Mouse (Mus musculus) 416B (cell line): ENCODE data around the gene Slc35c1.

Experiments
- DNase-seq: peaks from one replicate; pipeline ENCODE4 v3.0.0; 2011; ENCODE audit warnings: low read depth

Gene Slc35c1

DNA sequence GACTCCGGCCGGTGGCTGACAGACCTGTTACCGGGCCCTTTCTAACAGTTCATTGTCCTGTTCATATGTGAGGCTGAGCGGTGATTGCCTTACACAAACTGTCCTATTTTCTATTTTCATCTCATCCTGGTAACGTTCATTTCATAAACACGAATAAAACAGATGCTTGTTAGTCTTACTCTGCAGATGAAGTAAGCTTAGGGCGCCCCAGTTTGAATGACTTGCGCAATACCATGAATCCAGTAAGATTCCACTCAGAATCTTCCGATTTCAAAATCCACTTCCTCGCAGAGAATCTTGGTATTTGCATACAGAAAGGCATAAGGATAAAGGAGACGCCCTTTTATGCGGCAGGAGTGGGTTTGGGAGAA, 26.0 kb downstream of the Slc35c1 start:
- DNase-seq: no peak

DNA sequence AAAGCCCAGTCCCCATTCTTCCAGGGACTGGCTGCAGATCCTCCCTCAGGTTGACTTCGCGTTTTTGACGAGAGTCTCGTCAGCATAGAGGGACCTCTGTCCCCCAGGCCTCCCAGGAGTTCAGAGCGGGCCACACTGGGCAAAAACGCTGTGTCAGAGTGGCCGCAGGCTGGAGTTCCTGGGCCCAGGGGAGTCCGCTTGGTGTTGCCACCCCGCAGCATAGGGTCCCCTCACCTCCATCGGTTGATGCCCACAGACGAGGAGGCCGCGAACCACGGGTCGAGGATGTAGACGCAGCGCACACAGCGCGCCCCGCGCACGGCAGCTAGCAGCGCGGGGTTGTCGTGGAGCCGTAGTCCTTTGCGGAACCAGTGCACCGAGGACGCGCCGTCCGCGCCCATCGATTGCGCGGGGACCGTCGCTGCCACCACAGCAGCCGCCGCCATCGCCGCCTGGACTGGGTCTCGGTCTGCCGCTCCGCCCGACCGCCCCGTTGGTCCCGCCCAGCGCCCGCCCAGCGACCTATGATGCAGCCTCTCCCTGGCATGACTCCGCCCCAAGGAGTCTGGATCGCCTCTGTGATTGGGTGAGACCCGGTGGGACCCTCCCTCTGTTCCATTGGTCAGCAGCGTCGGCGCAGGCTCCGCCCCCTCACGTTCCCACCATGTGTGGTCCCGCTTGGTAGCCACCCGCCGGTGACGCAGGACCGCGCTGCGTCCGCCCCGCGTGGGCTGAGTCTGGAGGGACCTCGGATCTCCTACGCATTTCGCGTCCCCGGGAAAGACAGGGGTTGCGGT, 26.6 kb downstream of the Slc35c1 start, which contains the start of gene Cry2:
Gene Cry2, minus strand, starts transcription at position 466 of the 797 bp plus-strand sequence.
- DNase-seq: peak; percentile 99

DNA sequence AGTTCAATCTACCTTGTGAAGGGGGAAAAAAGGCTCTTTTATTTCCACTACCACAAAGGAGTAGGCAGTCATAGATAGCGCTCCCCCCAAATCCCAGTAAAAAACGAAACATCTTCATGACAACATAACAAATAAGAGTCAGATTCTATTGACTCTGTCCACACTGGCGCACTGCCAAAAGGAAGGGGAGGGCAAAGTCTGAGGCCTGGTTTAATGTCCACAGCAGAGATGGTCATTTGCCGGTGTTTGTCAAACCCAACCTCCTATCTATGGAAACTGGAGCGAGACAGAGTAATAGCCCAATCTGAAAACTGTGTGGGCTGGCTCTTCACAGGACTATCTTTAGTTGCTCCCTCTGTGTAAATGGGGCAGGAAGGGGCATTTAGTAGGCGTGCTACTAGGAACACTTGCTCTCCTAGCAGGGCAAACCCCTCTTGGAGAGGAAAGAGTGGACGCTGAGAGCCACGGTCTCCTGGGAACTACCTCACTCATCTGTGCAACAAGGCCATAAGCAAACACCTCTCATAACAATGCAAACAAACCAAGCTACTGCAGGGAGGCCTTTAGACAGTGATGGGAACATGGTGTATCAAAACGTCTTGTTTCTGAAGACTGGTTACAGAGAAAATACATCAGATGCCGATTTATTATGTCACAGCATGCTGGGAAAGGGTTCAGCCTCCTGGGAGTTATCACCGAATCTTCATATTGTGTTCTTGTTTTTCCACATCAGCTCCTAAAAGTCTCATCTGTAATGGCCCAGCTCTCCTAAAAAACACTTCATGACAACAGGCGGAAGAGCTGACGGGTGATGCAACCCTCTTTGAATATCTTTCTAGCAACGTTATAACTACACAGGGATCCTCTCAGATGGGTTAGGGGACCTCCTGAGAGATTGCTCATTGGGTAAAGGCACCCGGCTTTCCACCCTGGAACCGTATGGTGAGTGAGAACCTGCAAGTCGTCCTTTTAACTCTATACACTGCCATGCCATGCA, 27.7 kb downstream of the Slc35c1 start:
- peak; percentile 64 for DNase-seq

DNA sequence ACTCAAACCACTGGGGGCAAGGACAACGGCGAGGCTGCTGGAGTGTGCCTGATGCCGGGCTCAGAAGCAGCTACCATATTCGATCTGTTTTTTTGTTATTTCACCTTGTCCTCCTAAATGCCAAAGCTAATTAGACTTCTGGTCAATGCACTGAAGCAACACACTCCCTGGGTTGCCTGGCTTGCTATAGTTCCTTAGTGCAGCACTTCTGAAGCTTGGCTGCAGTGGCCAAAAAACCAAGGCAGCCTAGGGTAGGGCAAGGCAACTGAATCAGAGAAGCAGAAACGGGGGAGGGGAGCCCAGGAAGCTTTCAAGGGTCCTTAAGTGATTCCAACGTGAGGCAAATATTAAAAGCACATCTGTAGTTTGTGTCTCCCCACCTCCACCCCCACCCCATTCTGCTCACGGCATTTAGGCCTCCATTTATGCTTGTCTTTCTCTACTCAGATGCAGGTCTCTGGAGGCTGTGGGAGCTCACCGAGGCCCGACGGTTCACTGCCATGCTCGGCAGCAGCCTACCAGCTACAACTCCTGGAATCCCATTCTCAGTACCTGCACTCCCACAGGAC, 28.6 kb downstream of the Slc35c1 start:
- no peak for DNase-seq

DNA sequence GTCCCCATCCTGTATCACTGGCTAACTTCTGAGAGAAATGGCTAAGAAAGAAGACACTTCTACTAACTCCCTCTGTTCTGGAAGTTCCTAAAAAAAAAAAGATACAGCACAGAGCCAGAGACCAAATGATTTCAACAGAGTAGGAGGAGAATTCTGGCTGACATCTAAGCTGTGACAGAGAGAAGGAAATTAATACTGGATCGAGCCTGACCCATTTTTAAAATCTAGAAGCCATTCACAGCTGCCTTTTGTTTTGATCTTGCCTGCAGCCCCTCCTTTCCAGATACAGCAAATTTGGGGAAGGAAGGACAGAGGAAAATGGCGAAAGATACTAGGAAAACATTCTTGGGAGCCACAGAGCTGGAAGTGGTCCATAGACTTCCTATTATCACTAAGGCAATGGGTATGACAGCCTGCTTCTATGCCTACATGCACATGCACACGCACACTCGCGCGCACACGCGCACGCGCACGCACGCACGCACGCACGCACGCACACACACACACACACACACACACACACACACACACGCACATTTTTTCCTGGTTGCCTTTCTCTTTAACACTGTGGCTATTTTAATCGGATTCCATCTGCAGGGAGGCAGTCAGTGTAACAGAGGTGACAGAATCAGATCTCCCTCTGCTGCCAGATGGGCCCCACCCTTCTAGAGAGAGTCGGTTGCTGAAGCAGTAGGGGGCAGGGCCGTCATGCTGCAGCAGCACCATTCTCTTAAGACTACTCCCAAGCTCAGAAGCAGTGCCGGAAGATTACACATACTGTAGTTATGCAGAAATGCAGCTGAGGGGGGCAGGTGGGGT, 29.4 kb downstream of the Slc35c1 start:
- DNase-seq: no peak

GRCm38 (mm10) chr2:92430089-92430488, 30.2 kb downstream of the Slc35c1 start:
- DNase-seq: no peak

DNA sequence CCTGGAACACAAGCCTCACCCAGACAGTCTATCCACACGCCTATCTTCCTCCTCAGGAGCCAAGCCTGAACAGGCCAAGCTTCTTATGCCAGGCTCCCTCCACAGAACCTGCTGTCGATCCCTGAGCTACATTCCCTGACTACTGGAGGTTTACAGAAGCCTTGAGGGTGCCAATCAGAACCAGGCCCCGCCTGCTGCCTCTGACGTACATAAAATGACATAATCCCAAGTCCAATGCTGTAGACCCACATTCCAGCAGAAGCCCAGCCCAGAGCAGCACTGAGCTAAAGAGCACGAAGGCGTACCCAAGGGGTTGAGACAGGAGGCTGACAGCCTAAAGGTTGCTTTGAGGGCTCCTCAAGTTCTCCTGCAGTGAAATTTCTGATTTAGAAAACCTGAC, 32.5 kb downstream of the Slc35c1 start:
- no peak for DNase-seq

- DNase-seq: no peak
Observed at GRCm38 (mm10) chr2:92426426-92426825, 33.9 kb downstream of the Slc35c1 start.

DNA sequence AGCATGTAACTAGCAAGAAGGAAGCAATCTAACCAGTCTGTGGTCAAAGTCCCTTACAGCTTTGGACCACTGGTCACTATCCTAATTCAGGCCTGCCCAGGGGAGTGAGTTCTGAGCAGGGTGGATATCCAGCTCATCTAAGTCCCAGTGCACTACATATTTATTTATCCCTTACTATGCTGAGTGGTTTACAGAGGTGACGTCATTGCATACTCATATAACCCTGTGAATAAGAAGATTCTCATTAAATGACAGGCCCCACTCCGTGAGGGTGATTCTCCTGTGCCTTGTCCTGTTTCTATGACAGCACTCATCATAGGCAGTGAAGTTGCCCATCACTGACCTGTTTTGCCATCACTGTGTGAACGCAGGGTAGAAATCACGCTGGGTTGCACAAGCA, 35.0 kb downstream of the Slc35c1 start:
- no peak for DNase-seq

DNA sequence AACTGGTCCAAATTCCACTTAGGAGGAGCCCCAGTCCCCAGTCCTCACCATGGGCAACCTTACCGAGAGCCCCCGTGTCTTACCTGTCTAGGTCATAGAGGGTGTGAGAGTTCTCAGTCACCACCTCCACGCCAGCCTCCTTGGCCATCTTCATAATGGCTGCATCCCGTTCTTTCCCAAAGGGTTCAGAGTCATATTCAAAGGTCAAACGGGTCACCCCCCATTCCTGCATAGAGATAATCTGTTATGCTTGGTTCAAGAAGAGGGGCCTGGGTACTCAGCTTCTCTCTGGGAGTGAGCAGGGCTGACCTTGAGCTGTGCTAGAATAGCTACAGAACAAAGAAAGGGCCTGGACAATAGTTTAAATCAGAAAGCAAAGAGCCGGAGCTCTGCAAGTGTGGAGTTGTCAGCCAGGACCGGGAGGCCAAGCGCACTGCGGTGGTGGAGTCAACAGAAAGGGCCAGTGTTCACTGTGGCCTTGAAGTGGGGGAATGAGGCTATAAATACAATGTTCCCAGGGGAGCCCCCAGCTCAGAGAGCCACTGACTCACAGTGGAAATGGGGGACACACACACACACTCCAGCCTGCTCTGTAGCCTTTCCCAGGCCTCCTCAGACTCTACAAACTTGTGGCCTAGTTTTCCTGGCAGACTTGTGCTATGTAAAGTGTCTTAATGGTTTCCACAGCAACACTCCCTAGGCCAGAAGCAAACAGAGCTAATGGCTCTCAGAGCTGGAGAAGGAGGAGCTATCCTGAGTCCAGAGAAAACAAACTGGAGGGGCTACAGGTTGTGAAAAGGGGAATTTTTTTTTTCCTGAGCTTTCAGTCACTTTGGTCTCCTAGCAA, 35.7 kb downstream of the Slc35c1 start:
- no peak for DNase-seq

DNA sequence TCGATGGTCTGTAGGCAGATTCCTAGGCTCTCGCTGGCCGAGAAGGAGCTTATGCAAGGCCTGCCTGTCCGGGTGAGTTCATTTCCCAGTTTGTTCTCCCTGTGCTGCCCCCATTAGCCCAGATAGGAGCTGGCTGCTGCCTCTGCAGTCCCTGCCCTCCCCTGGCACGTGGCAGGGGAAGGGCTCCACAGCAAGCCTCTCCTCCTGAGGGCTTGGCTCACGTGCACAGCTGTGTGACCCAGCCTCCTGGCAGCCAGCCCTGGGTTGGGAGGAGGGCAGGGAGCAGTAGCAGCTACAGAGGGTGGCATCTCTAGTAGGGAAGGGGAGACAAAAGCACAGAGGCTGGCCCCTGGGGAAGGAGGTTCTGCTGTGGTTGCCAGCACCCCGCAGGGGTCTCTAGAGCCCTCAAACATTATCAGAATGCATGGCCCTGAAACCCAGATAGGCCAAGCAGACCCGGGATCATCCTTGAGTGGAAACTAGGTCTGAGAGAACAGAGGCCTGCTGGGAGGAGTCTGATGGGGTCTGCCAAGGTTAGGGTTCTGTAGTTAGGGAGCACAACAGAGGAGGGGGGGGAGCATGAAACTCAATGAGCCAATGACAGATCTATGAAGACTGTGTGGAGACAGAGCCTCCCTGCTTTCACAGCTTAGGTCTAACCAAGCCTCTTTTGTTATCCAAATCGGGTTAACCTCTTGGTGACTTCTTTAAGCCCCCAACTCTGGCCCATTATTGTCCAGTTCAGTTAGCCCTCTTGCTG, 36.5 kb downstream of the Slc35c1 start:
- peak; percentile 30 for DNase-seq

DNA sequence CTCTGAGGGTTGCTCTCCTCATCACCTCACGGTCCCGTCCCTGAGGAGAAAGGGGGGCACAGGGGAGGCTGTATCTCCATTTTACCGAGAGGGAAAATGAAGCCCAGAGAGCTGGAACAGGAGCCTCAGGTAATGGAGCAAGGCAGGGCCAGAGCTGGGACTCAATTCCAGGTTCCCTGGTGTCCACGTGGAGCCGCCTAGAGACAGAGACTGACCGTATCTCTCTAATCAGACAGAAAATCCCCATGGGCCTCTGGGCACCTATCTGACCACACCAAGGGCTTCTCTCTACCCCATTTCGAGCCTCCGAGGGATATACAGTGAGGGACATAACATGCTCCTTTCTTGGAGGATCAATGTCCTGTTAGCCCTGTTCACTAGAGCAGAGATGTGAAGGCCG, 37.2 kb downstream of the Slc35c1 start:
- no peak for DNase-seq

DNA sequence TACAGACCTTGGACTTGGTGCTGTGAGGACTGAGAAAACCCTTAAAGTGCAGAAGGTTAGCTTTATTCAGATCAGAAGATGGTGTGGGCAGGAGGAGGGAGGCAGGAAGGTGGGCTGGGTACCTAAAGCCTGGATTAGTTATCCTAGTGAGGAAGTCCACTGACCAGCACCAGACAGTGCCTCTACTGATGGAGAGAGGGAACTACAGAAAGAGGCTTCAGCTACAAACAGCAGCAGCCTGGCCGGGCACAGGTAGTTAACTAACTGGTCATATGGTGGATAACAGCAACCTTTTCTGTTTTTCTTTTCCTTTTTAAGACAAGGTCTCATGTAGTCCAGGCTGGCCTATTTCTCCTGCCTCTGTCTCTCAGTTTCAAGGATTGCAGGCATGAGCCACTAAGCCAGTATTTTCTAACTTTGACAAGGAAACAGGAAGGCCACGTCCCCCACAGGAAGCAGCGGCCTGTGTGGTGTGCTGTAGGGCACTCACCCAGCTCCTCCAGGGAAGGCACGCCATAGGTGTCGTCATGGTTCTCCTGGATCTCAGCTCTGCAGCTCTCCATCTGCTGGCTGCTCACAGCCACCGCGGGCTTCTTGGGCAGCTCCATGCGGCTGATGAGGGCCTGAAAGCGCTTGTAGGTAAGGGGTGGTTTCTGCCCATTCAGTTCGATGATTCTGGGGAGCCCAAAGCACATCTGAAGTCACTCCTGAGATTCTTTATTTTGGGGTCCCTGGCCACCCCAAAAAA, 37.8 kb downstream of the Slc35c1 start:
- DNase-seq: peak; percentile 89

DNA sequence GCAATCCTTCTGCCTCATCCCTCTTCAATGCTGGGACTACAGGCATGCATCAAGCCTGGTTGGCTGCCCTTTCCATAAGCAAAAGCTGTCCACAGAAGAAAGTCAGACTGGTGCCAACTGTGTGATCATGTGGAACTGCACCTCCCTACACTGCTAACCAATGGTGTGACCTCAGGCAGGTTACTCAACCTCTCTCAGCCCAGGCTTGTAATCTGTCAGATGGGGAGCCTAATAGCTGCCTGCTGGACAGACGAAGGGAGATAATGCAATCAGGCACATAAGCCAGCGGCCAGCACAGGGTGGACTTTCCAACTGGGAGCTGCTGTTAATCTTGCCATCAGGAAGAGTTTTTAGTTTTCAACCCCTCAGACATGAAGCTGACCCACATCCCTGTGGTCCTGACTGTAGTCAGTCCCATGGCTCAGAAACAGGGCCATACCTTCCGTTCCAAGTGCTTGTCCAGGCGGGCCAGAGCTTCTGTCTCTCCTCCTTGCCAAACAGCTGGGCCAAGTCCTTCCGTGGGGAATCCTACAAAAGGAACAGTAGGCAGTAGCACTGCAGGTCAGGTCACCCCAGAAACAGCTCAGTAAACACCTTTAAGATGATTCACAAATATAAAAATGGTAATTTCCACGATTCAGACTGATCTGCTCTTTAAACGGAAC, 38.5 kb downstream of the Slc35c1 start:
- DNase-seq: no peak

- no peak for DNase-seq
Observed at GRCm38 (mm10) chr2:92411705-92412104, 48.6 kb downstream of the Slc35c1 start.

- no peak for DNase-seq
Observed at GRCm38 (mm10) chr2:92408309-92409045, 51.9 kb downstream of the Slc35c1 start.

GRCm38 (mm10) chr2:92405687-92406086, 54.7 kb downstream of the Slc35c1 start:
- no peak for DNase-seq

DNA sequence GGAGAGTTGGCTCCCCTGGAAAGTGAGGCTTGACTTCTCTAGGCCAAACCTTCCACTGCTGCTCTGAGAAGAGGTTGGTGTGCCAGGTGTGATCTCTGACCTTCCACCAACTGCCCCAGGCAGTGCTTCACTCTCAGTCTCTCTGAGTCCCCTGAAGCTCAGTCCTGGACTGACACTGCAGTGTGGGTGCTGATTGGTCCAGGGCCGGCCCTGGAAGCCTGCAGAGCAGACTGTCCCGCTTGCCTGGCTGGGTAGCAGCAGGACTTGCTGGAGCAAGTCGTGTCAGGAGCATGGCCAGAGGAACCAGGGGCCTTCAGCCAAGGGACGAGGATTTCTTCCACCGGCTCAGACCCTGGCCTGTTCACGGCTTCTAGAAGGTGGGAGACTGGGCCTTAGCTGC, 55.6 kb downstream of the Slc35c1 start:
- DNase-seq: no peak
